Mouse (Mus musculus) kidney, adult 2 months (tissue): ENCODE measurements at regions not wholly inside any gene's neighbourhood (a gene's known extent, or its start where the extent isn't known, plus 50 kb on each side); places are given as distances from the start of the nearest gene placed in this dataset.

Experiments
- CTCF ChIP-seq: fragments of 200-500 bp; conservative IDR thresholded peaks from 2 replicates; pipeline ENCODE4 v1.5.1; 2011; ENCODE audit warnings: low read depth, mild to moderate bottlenecking, control low read depth, low read length, moderate library complexity, mixed read lengths; ENCODE audit not compliant: insufficient read depth, insufficient read length
- POLR2A ChIP-seq: fragments of 200-500 bp; IDR thresholded peaks from one replicate; pipeline ENCODE4 v1.6.1; 2011; ENCODE audit warnings: low read depth, low read length, control low read depth

DNA sequence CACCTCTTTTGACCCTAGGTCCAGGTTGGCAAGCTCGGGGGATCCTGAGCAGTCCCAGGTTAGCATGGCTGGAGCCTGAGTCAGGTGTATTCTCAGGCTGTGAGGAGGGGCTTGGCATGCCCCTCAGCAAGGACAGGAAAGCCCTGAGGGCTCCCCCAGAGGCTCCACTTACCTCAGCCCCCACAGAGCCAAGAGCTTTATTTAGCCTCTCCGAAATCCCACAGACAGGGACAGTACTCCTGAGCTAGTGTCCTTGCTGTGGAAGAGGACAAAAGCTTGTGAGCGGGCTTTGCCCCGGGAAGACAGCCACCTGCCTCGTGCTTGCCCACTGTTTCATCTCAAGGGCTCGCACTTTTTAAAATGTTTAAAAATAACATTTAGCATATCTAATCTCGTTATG is 118.7 kb downstream of the Sec61b start:
- TF ChIP-seq CTCF (no peak), POLR2A (no peak)
